Mouse (Mus musculus): ENCODE data around the gene Gm21970.
A peak's percentile ranks its signal among the peaks of the same experiment; 100 is the strongest.

Gene Gm21970

DNA sequence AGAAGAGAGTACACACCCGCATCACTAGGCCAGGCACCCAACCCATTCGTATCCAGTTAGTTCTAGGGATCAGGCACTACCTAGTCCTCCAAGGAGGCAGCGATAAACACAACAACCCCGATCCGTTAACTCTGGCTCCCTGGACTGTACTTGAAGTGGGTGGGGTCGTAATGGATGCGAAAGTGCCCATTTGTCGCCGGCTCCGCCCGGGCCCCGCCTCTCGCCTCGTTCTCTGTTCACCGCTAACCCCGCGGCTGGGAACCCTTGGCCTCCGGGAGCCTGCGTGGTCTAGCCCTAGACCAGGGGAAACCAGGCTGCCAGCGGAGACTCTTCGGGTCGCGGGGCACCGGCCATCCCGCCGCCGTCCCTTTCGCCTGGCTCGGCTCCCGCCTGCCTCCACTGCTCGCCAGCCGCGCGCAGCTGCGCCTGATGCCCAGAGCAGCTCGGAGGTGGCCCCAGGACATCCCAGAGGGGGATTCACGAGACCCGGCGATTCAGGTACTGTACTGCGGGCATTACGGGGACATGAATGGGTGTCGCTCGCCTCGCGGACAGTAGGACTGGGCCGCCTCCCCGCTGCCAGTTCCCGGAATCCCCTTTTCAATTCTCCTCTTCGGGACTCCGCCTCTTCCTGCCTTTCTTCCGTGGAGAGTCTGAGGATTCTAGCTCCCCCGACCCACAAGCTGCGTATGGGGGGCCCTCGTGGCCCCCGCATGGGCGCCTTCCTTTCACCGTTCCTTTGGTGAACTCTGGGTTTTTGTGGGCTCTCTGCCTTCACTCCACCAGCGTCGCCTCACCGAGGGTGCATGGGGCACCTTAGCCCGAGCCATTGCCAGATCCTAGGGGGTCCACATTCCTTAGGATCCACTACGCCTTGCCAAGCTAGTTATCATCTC lies 18.7 kb upstream of the Gm21970 start, which contains the start of gene Ifnar2:
Gene Ifnar2, plus strand, starts transcription at position 207 of the 896 bp plus-strand sequence.
- DNase-seq (ENCODE audit: low read depth, low spot score) = peak; percentile 73

DNA sequence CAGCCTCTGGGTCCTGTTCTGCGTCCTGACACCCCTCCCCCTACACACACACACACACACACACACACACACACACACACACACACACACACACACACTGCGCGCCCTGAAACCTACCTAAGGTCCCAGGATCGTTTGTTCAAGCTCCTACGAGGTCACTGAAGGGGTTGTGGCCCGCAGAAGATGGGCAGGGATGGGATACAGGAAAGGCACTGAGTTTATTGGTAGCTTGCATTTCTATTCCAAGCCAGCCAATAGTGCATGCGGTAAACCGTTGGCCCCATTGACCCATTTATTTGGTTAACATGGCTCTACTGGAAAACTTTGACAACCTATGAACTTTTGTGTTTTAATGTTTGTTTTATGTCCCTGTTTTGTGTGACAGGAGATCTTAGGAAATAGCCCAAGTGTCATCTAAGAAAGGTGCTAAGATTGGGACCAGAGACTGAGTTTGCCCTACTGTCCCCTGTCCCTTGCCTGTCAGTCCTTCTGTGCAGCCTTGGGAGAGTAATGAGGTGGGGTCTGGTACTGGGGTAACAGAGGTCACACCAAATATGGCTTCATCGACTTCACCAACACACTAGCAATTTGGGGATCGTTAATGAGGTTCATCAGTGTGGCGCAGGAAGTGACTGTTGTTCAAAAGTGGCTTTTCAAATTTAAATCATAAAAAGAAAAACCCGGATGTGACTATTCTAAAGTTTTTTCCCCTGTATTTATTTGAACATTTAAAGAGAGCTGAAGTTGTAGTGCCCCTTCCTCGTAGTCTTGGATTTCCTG lies 17.9 kb upstream of the Gm21970 start:
- no peak for DNase-seq (ENCODE audit: low read depth, low spot score)

DNA sequence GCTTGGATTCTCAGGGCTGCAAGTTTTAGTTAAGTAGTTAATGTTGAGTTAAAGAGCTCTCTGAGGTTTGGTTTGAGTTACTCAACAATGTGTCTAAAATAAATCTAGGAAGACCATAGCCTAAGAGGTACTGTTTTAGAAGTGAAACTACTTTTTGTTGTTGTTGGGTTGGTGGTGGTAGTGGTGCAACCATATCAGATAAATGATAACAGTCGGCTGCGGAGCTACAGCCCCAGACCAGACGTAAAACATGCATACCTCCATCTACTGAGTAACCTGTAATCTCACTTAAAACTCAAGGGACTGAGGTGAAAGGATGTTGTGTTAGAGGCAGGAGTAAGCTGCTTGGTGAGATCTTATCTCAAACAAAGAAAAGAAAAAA lies 17.3 kb upstream of the Gm21970 start:
- no peak for DNase-seq (ENCODE audit: low read depth, low spot score)

DNA sequence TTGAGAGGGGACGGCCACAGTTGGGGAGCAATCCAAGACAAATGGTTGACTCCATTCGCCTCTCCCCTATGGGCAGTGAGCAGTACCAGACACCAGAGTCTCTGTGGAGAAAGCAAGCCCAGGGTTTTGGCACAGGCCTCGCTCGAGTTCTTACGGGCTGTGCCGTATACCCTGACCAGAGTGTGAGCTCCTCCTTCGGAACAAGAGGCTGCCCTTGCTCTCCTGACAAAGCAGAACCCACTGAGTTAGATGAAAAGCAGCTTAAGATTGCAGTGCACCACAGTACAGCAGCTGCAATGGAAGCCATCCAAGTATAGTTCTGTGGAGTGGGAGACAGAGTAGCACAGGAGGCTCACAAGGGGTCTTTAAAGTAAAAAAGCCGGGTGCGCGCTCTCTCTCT lies 14.8 kb upstream of the Gm21970 start:
- DNase-seq (ENCODE audit: low read depth, low spot score) = no peak

DNA sequence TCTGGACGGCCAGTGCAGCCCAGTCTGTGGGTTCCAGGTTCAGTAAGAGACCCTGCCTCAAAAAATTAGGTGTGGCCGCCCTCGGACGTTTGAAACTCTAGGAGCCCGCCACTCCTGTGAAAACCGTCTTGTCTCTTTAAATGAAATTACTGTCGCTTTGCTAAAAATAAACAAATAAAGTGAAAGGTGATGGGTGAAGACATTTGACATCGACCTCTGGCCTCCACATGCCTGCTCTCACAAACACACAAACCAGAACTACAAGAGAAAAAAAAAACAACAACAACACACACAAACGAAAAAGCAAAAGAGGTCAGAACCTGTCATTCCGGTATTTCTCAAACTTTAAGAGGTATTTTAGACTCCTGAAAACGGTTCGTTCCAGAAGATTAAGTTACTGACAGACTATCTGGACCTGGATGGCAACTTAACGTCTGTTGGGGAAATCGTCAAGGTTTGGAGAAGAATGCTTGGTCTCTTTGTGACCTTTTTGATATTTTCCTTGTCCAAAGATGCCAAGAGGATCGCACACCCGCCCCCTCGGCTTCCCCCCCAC lies 13.0 kb upstream of the Gm21970 start:
- no peak for DNase-seq (ENCODE audit: low read depth, low spot score)

DNA sequence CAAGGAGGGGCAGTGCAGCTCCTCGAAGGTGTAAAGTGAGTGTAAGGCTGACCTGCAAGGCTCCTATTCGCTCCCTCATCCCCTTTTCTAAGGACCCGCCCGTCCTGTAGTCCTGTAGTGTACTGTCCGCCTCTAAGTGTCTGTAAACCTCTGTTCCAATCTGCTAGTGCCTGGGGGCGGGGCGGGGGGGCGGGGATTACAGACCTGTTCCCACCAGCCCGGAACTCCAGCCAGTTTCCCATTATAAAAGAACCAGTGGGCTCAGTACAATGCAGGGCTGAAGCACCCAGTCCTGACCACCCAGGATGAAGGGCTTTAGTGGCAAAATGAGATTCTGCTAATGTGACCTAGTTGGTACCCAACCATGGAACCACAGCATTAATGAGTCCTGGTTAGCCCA lies 12.5 kb upstream of the Gm21970 start:
- DNase-seq (ENCODE audit: low read depth, low spot score) = no peak

DNA sequence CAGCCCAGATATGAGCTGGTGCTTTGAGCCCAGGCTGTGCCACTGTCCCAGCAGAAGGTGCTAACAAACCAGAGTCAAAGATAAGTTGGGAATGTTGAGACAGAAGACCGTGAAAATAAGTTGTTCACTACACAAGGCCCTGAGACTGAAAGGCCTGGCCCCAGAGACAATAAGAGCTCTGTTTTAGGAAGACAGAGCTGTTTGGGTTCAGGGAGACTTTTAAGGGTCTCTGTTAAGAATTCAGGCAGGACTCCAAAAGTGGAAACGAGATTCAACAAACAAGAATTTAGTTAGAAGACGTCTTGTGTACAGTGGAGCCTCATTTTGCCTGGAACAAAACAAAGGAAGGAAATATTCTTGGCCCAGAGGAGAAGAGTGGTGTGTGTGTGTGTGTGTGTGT lies 12.1 kb upstream of the Gm21970 start:
- DNase-seq (ENCODE audit: low read depth, low spot score) = no peak

DNA sequence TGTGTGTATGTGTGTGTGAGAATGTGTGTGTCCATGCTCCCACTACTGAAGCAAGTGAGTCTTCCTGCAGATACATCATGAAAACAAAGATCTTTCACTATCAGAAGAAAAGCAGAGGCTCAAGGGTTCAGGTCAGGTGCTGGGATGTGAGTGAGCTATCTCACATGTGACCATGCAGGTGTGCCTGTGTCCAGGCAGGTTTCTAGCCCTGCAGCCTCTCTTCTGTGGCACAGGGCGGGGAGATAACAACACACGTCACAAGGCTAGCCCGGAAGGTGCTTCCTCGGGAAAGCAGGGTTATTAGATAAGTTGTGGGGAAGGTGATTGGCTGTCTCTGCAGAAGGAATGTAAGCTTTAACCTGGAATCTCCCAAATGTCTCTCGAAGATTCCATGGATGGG lies 11.4 kb upstream of the Gm21970 start:
- DNase-seq (ENCODE audit: low read depth, low spot score) = no peak

DNA sequence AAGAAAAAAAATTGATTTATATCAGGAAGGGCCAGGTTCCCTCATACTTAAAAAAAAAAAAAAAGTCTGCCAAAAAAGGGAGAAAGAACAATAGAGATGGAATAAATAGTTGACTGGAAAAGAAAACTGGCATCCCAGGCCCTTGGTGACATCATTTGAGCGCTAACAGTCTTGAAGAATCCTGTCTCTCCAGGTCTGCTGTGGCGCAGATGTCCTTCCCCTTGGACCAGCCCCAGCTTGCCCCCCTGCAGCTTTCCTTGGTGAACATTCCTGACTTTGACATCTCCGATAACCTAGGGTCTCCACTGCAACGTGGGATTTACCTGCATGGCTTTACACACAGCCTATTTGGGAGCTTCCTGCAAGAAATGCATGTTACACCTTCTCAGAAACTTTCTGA lies 9.9 kb upstream of the Gm21970 start:
- no peak for DNase-seq (ENCODE audit: low read depth, low spot score)

DNA sequence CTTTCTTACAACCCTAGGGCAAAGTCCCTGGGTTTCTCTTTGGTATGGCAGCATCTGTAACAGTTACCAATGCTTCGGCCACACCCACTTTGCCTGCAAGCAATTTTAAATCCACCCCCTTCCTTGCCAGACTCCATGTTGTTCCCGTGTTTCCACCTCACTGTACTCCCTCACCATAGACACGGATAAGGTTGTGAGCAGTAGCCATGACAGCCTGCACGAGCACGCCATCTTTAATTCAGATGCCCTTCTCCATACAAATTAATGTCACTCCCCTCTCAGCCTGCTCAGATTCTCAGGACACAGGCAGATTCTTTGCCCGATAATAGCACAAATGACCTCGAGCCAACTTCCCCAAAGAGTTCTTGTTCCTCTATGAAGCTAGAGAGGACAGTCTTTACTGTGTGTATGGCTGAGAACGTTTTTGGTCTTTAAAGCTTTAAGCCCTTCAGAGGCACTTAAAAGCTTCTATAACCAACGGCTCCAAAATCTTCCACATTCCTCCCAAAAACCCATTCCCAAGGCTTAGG lies 9.2 kb upstream of the Gm21970 start:
- no peak for DNase-seq (ENCODE audit: low read depth, low spot score)

DNA sequence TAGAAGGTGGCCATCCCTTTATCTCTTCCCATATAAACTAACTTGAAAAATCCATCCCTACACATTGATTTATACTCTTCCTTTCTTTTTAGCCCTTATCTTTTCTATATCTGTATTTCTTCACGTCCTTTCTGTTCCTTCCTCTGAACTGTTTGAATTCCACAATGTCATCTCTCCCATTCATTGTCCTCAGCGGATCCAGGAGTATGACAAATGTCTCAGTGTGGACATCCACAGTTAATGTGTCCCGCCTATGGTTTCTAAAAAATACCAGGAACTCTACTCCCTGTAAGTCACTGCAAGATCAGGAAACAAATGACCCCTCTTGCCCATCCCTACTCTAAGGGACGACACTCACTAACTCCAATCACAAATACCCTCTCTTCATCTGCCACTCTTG lies 7.3 kb upstream of the Gm21970 start:
- no peak for DNase-seq (ENCODE audit: low read depth, low spot score)

DNA sequence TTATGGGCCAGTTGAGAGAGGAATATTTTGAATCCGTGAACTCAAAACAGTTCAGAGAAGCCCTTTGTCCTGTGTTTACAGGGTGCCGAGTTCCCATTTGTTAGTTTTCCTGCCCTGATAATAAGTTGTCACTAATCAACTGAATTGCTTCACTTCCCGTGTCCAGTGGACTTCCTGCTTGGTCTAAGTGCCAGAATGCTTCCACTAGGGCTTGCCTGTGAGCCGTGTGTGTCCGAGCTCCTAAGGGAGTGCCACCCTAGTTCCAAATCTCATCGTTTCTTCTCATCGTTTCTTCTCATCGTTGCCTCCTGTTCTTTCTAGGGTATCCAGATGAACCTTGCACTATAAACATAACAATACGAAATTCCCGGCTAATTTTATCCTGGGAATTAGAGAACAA lies 5.9 kb upstream of the Gm21970 start:
- no peak for DNase-seq (ENCODE audit: low read depth, low spot score)

DNA sequence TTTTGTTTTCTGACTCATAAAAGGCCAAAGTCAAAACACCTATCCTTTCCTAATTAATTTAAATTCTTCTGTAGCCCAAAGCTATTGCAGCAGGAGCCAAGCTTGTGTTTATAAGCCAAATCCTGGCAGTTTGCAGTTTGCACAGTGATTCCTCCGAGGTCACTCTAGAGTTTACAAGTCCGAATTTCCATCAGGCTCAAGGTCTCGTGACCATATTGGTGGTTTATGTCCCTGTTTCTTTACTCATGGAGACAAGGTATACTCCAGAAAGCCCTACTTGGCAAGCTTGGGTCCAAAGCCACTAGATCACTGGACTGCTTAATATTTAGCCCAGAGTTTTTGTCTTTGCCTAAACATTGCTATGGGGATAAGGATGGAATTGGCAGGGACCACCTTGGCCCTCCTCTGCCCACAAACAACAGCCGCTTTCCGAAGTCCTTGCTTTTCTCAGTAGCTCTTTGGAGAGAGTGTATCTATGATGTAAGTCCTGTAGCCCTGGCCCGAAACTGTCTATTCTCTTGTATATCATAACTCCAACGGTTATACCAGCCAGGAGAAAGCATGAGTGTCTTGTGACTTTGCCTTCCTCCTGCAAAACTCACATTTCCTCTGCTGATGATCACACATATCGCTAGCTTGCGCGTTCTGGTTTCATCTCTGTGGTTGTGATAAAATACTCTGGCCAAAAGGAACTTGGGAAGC lies 5.0 kb upstream of the Gm21970 start:
- DNase-seq (ENCODE audit: low read depth, low spot score) = no peak

DNA sequence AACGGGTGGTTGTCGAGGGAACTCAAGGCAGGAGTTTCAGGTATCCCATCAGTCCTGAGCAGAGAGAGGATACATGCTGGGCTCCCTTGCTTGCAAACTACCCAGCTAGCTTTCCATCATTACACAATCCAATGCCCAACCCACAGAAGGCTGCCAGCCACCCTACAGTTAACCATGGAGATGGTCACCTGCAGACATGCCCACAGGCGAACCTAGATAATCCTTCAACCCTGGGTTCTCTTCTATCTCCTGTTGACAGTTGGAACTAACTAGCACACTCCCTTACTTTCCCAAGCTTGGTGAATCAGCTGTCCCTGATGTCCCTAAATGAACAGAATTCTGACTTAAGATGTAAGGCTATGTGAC lies 4.4 kb upstream of the Gm21970 start:
- DNase-seq (ENCODE audit: low read depth, low spot score) = no peak

DNA sequence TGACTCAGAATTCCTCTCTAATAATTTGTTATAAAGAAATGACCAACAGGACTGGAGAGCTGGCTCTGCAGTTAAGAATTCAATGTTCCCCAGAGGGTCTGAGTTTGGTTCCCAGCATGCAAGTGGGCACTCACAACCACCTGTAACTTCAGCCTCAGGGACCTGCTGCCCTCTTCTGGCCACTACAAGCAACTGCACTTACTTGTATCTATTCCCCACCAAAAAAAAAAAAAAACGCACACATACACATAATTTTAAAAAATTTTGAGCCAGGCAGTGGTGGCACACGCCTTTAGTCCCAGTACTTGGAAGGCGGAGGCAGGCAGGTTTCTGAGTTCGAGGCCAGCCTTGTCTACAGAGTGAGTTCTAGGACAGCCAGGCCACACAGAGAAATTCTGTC lies 1.4 kb upstream of the Gm21970 start:
- DNase-seq (ENCODE audit: low read depth, low spot score) = no peak

DNA sequence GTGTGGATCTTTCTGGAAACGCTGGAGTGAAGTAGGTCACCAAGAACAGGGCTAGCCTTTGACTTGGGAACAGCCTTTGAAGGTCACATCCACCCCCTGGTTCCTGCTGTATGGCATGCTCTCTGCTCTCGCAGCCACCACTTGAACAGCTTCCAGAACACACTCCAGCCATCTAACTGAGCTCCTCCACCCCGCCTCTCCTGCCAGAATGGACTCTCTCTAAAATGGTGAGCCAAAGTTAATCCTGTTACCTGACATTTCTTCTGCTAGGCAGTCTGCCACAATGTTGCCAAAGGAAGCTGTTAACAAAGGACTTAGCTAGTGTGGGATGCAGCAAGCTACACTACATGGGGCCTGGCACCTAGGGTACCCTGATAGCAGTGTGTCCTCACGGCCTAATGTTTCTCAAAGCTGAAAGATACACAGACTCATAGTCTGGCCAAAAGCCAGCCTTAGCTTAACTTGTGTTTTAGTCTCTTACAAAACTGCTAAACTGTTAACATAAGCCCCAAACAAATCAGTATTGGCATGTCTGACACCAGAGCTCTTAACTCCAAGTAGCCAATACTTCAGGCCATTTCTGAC lies 3.4 kb downstream of the Gm21970 start:
- no peak for DNase-seq (ENCODE audit: low read depth, low spot score)

DNA sequence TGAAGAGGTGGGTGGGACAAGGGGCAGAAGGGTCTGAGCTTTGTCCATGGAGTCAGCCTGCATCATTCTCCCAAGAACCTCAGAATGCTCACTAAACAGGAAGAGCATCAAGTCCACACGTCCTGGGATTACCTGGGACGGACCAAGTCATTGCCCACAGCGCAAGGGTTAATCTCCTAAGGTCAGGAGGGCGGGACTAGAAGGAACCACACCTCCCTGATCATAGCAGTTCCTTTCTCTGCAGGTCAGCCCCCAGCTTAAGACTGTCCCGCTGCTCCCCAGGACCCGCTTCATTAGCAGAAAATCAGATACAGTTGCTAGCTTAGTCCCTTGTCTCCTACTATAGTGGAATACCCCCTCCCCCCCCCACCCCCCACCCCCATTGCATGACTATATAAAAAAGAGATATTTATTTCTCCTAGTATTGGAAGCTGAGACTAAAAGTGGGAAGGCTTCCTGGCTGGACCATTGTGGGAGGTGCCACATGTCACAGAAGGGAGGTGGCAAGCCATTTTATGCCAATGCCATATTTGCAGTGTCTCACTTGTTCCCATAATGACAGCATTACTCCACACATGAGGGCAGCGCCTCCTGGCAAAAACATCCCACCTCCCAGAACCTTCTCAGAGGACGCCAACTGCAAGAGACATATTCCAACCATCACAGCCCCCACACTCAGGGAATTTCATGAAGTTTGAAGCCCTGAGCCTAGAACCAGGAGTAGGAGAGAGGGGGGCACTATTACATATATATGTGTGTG lies 4.3 kb downstream of the Gm21970 start:
- DNase-seq (ENCODE audit: low read depth, low spot score) = no peak

DNA sequence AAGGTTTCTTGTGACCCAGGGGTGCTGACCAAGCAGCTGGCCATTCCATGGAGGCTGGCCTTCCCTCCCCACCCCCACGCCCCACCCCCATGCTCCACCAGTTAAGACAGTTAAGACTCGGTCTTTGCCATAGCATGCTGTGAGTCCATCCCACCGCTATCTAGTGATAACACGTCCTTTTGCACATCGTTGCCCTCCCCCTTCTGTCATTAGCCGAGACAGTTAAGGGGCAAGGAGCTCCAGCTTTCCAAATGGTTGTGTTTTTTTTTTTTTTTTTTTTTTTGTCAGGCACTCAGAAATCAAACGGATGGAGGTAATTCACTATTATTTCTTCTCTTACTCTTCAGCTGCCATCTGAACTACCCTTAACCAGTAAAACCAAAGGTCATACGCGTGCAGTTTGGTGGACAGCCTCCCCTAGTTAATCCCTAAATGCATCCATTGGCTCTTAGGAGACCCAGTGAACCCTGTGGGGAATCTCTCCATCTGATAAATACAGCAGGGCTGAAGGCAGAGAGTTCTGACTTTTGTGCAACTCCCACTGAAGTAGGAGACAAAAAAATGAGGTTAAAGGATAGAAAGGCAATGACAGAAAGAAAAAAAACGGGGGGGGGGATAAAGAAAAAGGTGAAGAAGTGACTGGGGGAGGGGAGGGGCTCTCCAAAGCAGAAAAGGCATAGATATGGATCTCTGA lies 5.5 kb downstream of the Gm21970 start:
- DNase-seq (ENCODE audit: low read depth, low spot score) = no peak

DNA sequence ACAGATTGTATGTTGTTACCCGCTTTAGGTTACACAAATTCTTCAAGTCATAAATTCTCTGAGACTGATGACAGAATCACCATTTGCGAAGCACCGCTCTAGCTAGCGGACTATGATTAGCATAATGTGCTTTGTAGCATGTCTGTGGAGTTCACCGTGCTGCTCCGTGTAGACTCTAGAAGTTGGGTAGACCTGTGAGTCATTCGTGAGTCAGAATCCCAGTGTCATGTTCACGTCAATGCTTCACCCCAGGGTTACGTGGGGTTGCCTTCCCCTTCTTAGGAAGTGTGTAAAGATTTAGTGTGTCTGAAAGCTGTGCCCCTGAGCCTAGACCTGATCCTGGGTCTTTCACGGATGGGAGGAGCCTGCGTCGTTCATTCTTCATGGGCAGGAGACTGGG lies 6.5 kb downstream of the Gm21970 start:
- no peak for DNase-seq (ENCODE audit: low read depth, low spot score)

DNA sequence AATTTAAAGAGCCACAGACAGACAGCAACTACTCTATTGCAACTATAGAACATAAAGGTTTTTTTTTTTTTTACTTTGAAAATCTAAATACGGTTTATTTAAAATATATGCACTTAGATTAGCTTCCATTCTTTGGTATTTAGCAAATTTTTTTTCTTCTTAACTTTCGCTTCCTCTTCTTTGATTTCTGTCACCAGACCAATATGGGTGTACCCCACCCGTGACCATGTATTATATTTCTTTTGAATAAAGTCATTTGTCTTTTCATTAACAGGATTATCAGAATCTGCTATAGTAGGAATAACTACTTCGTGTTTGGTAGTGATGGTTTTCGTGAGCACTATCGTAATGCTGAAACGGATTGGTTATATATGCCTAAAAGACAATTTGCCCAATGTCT lies 7.4 kb downstream of the Gm21970 start:
- DNase-seq (ENCODE audit: low read depth, low spot score) = no peak
